Mouse (Mus musculus) intestine, embryonic 14.5 days (tissue): ENCODE measurements around the gene Abhd11. TPM values are rescaled to one million over a fixed set of nuclear protein-coding genes. Genes with fewer than 3 reads are reported as not detected.

Experiments
- ATAC-seq: fragments of 200-750 bp; cut with Nextera tagmentation; replicated peaks from 2 replicates; pipeline ENCODE4 v1.8.0; 2017; ENCODE audit warnings: low read depth, moderate number of reproducible peaks, moderate TSS enrichment, moderate library complexity; ENCODE audit not compliant: low FRiP score, low TSS enrichment
- DNase-seq: peaks from one replicate; pipeline ENCODE4 v3.0.0-alpha.2; 2018; ENCODE audit warnings: low spot score
- H3K27ac ChIP-seq: fragments of 300-500 bp; sonication (generic); 2 replicates; pipeline ENCODE4 v1.5.1; 2014; ENCODE audit warnings: low read depth, mild to moderate bottlenecking, control low read depth
- H3K27me3 ChIP-seq: fragments of 300-500 bp; sonication (generic); replicated peaks from 2 replicates; pipeline ENCODE4 v1.6.1; 2014; ENCODE audit warnings: low read length, control low read depth; ENCODE audit not compliant: control insufficient read depth, insufficient read depth
- H3K36me3 ChIP-seq: fragments of 300-500 bp; sonication (generic); 2 replicates; pipeline ENCODE4 v1.6.1; 2014; ENCODE audit warnings: low read length, control low read depth; ENCODE audit not compliant: control insufficient read depth, insufficient read depth
- H3K4me1 ChIP-seq: fragments of 300-500 bp; sonication (generic); replicated peaks from 2 replicates; pipeline ENCODE4 v1.6.1; 2014; ENCODE audit warnings: low read length, control low read depth, mixed read lengths; ENCODE audit not compliant: control insufficient read depth, insufficient read depth
- H3K4me2 ChIP-seq: fragments of 300-500 bp; sonication (generic); 2 replicates; pipeline ENCODE4 v1.6.1; 2014; ENCODE audit warnings: low read length
- H3K4me3 ChIP-seq: fragments of 300-500 bp; sonication (generic); 2 replicates; pipeline ENCODE4 v1.5.1; 2014; ENCODE audit warnings: low read depth, low read length, control low read depth, mixed read lengths
- H3K9ac ChIP-seq: fragments of 300-500 bp; sonication (generic); 2 replicates; pipeline ENCODE4 v1.6.1; 2014; ENCODE audit warnings: mild to moderate bottlenecking, low read length
- H3K9me3 ChIP-seq: fragments of 300-500 bp; sonication (generic); 2 replicates; pipeline ENCODE4 v1.6.1; 2016; ENCODE audit warnings: low read length, control low read depth; ENCODE audit not compliant: control insufficient read depth
- WGBS: fragments of 180-500 bp; shearing (Covaris S2); extraction: QIAGEN DNeasy Blood & Tissue Kit; methylation state at CpG from one replicate; pipeline ENCODE4 v1.1.7; 2014; 5-methylcytosine and 5-hydroxymethylcytosine counted together
- polyA plus RNA-seq: library from polyadenylated mRNA; unstranded; fragments of >200 nt; fragmentation: Nextera tagmentation; extraction: Ambion mirVana; gene quantifications from 2 replicates; pipeline ENCODE4 v1.2.1, GENCODE M21; 2014

Abhd11 gene
- polyA plus RNA-seq, 1 experiment from 2014 or later, result 99.7 TPM

DNA sequence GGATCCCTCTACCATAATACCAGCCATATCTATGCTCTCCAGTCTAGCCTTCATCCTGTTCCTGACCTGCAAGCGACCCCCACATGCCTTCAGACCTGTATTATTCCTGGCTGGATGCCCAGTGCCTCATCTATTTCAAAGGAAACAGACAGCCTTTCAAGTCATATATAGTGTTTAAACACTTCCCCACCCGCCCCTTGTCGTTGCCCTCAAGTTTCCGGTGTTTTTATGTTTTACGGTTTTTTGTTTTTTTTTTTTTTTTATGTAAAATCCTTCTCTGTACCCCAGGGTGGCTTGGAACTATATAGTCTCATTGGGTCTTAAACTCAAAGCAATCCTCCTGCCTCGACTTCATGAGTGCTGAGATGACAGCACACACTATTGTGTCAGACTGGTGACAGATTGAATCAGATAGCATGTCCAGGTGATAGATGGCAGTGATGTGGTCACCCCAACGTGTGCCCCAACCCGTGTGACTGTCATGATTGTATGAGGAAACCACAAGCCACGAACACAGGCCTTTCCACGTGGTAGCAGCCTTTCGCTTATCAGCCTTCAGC lies 15.8 kb downstream of the Abhd11 start:
- H3K9ac ChIP-seq, result no peak overlapping the region
- 0 out of 2 replicates have a peak overlapping the region, but pooled peaks have one; percentile 38 for H3K27ac ChIP-seq
- no peaks in the 10 kb centered on the region for H3K9me3 ChIP-seq
- DNase-seq (no peak), ATAC-seq (no peak)
- peak overlapping the region; percentile 69 for H3K4me3 ChIP-seq
- H3K4me1 ChIP-seq, result peaks cover 36% of the 10 kb centered on the region
- peak overlapping the region; percentile 97 for H3K4me2 ChIP-seq
- H3K36me3 ChIP-seq, result no peaks in the 10 kb centered on the region
- WGBS, result 49% methylated on average over 11 of the region's 11 CpGs
- H3K27me3 ChIP-seq, result no peaks in the 10 kb centered on the region

DNA sequence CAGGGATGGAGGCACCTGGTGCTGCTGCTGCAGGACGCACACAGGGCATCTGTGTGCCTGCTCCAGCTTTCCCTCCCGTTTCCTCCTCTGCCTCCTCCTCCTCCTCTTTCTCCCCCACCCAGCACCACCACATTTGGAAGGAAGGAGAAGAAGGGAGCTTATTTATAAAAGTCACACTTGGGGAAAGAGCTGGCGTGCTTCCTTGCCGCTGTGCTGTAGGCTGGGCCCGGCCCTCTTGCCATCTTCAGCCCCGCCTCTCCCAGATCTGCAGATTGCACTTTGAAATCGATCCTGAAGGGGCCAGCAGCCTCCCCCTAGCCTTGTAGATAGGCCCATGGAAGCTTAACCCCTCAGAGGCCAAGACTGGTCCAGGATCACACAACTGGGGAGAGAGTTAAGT lies 16.9 kb downstream of the Abhd11 start:
- peaks cover 36% of the 10 kb centered on the region for H3K4me1 ChIP-seq
- DNase-seq (no peak), ATAC-seq (no peak)
- H3K9ac ChIP-seq, result 0 out of 2 replicates have a peak overlapping the region, but pooled peaks have one; percentile 11
- H3K27me3 ChIP-seq, result no peaks in the 10 kb centered on the region
- 3% methylated on average over 7 of the region's 7 CpGs for WGBS
- no peaks in the 10 kb centered on the region for H3K9me3 ChIP-seq
- H3K36me3 ChIP-seq, result no peaks in the 10 kb centered on the region
- H3K4me2 ChIP-seq, result peak overlapping the region; percentile 97
- no peak overlapping the region; the same call in 1 of the 2 replicates for H3K27ac ChIP-seq
- H3K4me3 ChIP-seq, result no peak overlapping the region

DNA sequence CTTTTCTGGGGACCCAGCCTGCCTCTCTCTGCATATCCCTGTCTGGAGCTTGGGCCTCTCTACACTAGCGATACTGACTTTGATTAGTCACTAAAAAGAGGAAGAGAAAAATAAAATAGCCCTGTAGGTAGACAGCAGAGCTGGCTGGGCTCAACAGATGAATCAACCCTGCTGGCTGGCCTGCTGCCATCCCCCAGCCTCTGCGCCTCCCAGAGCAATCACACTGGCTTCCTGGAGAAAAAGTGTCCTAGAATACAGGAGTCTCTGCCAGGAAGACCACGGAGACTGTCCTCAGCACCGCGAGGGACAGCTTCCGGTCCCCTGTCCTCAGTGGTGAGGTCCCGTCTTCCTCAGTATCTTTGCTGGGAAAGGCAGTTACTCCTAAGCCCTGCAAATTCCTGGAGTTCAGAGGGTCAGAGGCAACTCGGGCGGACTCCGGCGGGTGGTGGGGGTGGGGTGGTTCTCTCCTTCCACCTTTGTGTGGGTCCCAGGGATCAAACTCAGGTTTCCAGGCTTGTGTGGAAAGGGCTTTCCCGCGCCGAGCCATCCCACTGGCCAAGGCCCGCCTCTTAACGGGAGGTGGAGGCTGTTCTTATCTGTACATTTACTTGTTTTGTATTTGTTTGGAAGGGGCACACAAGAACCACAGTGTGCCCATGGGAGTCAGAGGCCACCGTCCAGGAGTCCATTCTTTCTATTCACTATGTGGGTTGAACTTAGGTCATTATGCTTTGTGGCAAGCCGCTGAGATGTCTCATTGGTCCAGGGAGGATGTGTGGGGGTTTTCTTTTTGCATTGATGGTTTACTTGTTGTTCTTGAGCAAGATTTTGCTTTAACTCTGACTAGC lies 20.3 kb downstream of the Abhd11 start:
- 0 out of 2 replicates have a peak, but pooled peaks have one; percentile 10 for ATAC-seq
- no peak for DNase-seq
- no peak overlapping the region for H3K4me3 ChIP-seq
- peak overlapping the region; percentile 9 for H3K4me2 ChIP-seq
- H3K9ac ChIP-seq, result no peak overlapping the region
- H3K36me3 ChIP-seq, result no peaks in the 10 kb centered on the region
- H3K9me3 ChIP-seq, result peaks cover under 1% of the 10 kb centered on the region; the same call in 1 of the 2 replicates
- H3K4me1 ChIP-seq, result peaks cover 32% of the 10 kb centered on the region
- WGBS, result 44% methylated on average over 18 of the region's 18 CpGs
- H3K27me3 ChIP-seq, result no peaks in the 10 kb centered on the region
- peak overlapping the region; percentile 34 for H3K27ac ChIP-seq

DNA sequence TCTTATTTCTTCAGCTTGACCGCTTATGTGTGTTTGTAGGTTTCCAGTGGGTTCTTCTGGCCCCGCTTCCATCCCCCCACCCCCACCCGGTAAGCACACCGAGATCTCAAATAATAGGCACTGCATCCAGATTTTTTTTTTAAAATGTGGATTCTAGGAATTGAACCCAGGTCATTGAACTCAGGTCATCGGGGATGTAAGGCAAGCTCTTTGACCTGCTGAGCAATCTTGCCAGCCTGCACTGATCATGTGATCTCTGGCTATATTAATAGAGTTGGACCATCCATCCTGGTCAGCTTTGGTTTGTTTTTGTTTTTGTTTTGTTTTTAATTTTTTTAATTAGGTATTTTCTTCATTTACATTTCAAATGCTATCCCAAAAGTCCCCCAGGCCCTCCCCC lies 23.6 kb downstream of the Abhd11 start:
- Histone ChIP-seq H3K9me3 (peaks cover 6% of the 10 kb centered on the region; the same call in 1 of the 2 replicates), H3K27ac (no peak overlapping the region), H3K27me3 (no peaks in the 10 kb centered on the region), H3K4me2 (no peak overlapping the region), H3K36me3 (peaks cover 7% of the 10 kb centered on the region; the same call in 1 of the 2 replicates), H3K9ac (no peak overlapping the region), H3K4me3 (no peak overlapping the region), H3K4me1 (peaks cover 11% of the 10 kb centered on the region)
- ATAC-seq, result no peak
- WGBS, result 86% methylated on average over 5 of the region's 5 CpGs
- DNase-seq, result no peak

DNA sequence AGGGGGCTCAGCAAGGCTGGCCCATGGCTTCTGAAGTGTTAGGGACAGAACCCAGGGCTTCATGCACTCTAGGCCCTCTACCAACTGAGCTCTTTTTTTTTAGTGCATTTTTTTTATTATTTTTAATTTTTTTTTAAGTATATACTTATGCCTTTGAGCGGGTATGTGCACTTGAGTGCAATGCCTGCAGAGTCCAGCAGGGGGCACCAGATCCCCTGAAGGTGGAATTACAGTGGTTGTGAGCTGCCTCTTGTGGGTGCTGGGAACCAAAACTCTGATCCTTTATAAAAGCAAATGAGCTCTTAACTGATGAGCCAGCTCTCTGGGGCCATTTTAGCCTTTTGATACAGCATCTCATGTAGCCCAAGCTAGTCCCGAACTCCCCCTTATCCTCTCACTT lies 25.6 kb downstream of the Abhd11 start:
- no peaks in the 10 kb centered on the region for H3K27me3 ChIP-seq
- peaks cover 6% of the 10 kb centered on the region; the same call in 1 of the 2 replicates for H3K9me3 ChIP-seq
- no peak overlapping the region for H3K4me3 ChIP-seq
- ATAC-seq (no peak), DNase-seq (no peak)
- H3K36me3 ChIP-seq, result peaks cover 24% of the 10 kb centered on the region
- no peak overlapping the region for H3K27ac ChIP-seq
- H3K4me2 ChIP-seq, result no peak overlapping the region
- H3K4me1 ChIP-seq, result 0 out of 2 replicates have a peak, but pooled peaks cover 1% of the 10 kb centered on the region
- H3K9ac ChIP-seq, result no peak overlapping the region
- 98% methylated on average over 2 of the region's 2 CpGs for WGBS

DNA sequence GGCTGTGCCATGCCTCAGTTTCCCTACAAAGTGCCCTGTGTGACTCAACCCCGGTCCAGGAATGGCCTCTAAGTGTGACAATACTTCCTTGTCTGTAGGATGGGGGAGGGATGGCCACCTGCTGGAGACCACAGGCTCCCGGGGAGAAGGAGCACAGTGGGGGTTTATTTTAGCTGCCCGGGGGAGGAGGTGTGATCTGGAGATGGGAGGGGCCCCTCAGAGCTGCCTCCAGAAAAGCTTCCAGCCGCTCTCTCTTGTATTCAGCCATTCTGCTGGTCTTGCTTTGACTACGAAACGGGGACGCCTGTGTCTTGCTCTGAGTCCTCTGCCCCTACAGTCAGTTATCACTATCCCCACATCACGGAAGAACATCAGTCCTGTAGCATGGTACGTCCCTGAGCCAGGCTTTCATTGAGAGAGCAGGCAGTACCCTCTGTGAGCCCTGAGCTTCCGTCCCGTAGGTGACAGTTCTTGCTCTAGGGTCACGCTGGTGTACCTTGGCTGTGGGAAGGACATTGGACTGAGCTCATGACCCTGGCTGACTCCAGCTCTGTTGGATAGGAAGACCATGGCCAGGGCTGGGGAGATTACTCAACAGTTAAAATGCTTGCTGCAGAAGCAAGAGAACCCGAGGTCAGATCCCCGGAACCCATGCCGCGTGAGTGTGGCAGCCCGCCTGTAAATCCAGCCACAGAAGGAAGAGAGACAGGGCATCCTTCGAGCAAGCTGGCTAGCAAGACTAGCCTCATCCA lies 26.8 kb downstream of the Abhd11 start:
- no peak overlapping the region for H3K4me3 ChIP-seq
- peaks cover 6% of the 10 kb centered on the region; the same call in 1 of the 2 replicates for H3K9me3 ChIP-seq
- H3K9ac ChIP-seq, result no peak overlapping the region
- ATAC-seq (no peak), DNase-seq (no peak)
- H3K27me3 ChIP-seq, result no peaks in the 10 kb centered on the region
- H3K27ac ChIP-seq, result no peak overlapping the region
- 62% methylated on average over 18 of the region's 18 CpGs for WGBS
- no peak overlapping the region for H3K4me2 ChIP-seq
- H3K36me3 ChIP-seq, result peaks cover 24% of the 10 kb centered on the region
- no peaks in the 10 kb centered on the region for H3K4me1 ChIP-seq

DNA sequence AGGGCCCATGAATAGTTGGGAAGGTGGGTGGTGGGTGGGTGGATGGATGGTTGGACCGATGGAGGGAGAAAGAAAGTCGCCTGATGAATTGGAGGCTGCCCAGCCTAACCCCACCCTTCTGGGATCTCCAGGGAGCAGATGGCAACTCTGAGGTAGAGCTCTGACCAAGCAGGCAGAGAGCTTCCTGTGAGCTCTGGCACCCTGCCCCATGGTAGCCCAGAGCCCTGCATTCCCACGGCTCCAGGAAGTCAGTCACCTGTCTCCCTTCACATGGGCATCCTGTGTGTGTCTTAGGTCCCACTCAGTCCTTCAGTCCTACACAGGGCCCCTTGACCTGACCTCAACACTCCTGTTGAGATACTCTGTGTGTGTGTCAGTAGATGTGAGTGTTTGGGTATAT lies 29.0 kb downstream of the Abhd11 start:
- ATAC-seq (no peak), DNase-seq (no peak)
- Histone ChIP-seq H3K4me3 (no peak overlapping the region), H3K36me3 (peaks cover 24% of the 10 kb centered on the region), H3K4me2 (no peak overlapping the region), H3K9me3 (peaks cover 6% of the 10 kb centered on the region; the same call in 1 of the 2 replicates), H3K27me3 (no peaks in the 10 kb centered on the region), H3K9ac (no peak overlapping the region), H3K4me1 (no peaks in the 10 kb centered on the region), H3K27ac (no peak overlapping the region)
- WGBS, result 93% methylated on average over 3 of the region's 3 CpGs

DNA sequence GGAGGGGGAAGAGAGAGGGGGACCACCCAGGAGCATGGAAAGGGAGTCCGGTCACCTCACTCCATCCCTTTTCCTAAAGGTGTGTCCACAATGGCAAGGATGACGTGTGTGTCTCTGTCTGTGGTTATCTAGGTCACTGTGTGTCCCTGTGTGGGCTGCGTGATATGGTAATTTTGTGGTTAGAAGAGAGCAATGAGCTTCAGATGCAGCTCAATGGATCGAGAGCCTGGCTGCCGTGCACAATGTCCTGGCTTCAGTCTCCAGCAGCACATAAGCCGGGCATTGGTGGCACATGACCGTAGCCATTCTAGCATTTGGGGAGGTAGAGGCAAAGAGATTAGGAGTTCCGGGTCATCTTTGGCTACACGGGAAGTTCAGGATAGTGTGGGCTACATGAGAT lies 30.6 kb downstream of the Abhd11 start:
- WGBS, result 84% methylated on average over 9 of the region's 9 CpGs
- no peak overlapping the region for H3K4me2 ChIP-seq
- H3K4me1 ChIP-seq, result no peaks in the 10 kb centered on the region
- ATAC-seq (no peak), DNase-seq (no peak)
- H3K9me3 ChIP-seq, result peaks cover 3% of the 10 kb centered on the region; the same call in 1 of the 2 replicates
- no peak overlapping the region for H3K4me3 ChIP-seq
- H3K27ac ChIP-seq, result no peak overlapping the region
- H3K36me3 ChIP-seq, result peaks cover 24% of the 10 kb centered on the region
- no peaks in the 10 kb centered on the region for H3K27me3 ChIP-seq
- H3K9ac ChIP-seq, result no peak overlapping the region
